Mouse (Mus musculus) E14TG2a.4 (cell line): Measurements from ENCODE around the gene Sec22a.

Source experiments
- CTCF ChIP-seq: conservative IDR thresholded peaks from 2 replicates; pipeline ENCODE4 v1.5.1; 2014; ENCODE audit warnings: low read length
- NANOG ChIP-seq: IDR thresholded peaks from 2 replicates; pipeline ENCODE4 v1.6.1; 2014; ENCODE audit warnings: borderline replicate concordance, low read length, mixed read lengths

DNA sequence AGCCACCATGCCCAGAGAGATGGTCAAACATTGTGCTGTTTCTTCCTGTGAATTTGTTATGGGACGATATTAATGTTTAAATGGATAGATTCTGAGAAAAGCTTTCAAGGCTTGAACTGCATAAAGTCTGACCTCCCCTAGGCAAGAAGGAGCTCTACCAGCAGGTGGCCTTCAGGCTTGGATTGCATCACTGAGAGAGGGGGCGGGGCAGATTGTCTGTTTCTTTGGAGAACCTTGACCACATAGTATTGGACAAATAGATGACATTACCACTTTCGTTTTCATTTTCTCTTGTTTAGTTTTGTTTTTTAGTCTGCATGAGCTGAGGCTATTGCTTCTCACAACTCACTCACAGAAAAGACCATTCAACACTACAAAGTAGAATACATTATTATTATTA, 15.6 kb upstream of the Sec22a start:
- TF ChIP-seq CTCF (no peak), NANOG (no peak)
